Mouse (Mus musculus) CH12.LX (cell line): ENCODE data around the gene Fam161b. TPM values are rescaled to one million over a fixed set of nuclear protein-coding genes. Genes with fewer than 3 reads are reported as not detected.
"Not testable (repeated sequence)": the region's sequence is repeated elsewhere in the genome, so short reads cannot be mapped to it uniquely, and the experiment has no call there.

Source experiments
- DNase-seq: peaks from one replicate; pipeline ENCODE4 v3.0.0-alpha.2; 2013; ENCODE audit errors: extremely low read depth
- H3K27ac ChIP-seq: 2 replicates; pipeline ENCODE4 v1.5.1; 2012; ENCODE audit warnings: low read depth, mild to moderate bottlenecking, control low read depth, moderate library complexity; ENCODE audit not compliant: insufficient read depth
- H3K27me3 ChIP-seq: replicated peaks from 2 replicates; pipeline ENCODE3; 2012; ENCODE audit warnings: inconsistent platforms
- H3K36me3 ChIP-seq, 2 experiments: replicated peaks in 1 of 2; 2 replicates each; pipeline versions ENCODE3 to v1.6.1; 2012; ENCODE audit warnings: inconsistent platforms in 1 of 2, low read length in 1 of 2, mild to moderate bottlenecking in 1 of 2, mixed read lengths in 1 of 2, moderate library complexity in 1 of 2; ENCODE audit not compliant: control insufficient read depth in 1 of 2, insufficient read depth in 1 of 2
- H3K4me1 ChIP-seq, 2 experiments: 2 replicates each; pipeline ENCODE4 v1.6.1; 2012; ENCODE audit warnings: inconsistent platforms in 1 of 2, moderate library complexity in 1 of 2; ENCODE audit not compliant: insufficient read depth in 2 of 2, control insufficient read depth in 1 of 2
- H3K4me2 ChIP-seq: 2 replicates; pipeline ENCODE4 v1.6.1; 2012; ENCODE audit warnings: low read depth, mild to moderate bottlenecking, control low read depth; ENCODE audit not compliant: poor library complexity, insufficient read depth, severe bottlenecking
- H3K4me3 ChIP-seq, 3 experiments: fragments of 150-350 bp in 1 of 3; sonication (generic) in 1 of 3; replicated peaks in 1 of 3; 2 replicates each; pipeline versions ENCODE3 to v1.5.1; 2011 to 2012; ENCODE audit warnings: low read depth in 2 of 3, low read length in 2 of 3, mild to moderate bottlenecking in 2 of 3, moderate library complexity in 2 of 3, control low read depth in 1 of 3, improper control_type of control experiment in 1 of 3, inconsistent platforms in 1 of 3, mixed read lengths in 1 of 3; ENCODE audit not compliant: poor library complexity in 1 of 3
- H3K79me2 ChIP-seq: replicated peaks from 2 replicates; pipeline ENCODE4 v1.6.1; 2012; ENCODE audit warnings: mild to moderate bottlenecking, moderate library complexity; ENCODE audit not compliant: control insufficient read depth, poor library complexity, insufficient read depth, severe bottlenecking; ENCODE audit errors: extremely low read depth
- H3K9ac ChIP-seq: 2 replicates; pipeline ENCODE4 v1.6.1; 2012; ENCODE audit warnings: low read depth, mild to moderate bottlenecking, control low read depth, moderate library complexity; ENCODE audit not compliant: insufficient read depth
- H3K9me3 ChIP-seq: replicated peaks from 2 replicates; pipeline ENCODE3; 2012; ENCODE audit warnings: low read length, inconsistent platforms, mixed read lengths
- ETS1 ChIP-seq: conservative IDR thresholded peaks from 2 replicates; pipeline ENCODE4 v1.6.1; 2012; ENCODE audit warnings: low read depth, mild to moderate bottlenecking, inconsistent platforms, low read length, improper control_type of control experiment, moderate library complexity
- JUN ChIP-seq: IDR thresholded peaks from 2 replicates; pipeline ENCODE4 v1.6.1; 2011; ENCODE audit warnings: low read depth, mild to moderate bottlenecking, low read length, improper control_type of control experiment, moderate library complexity; ENCODE audit not compliant: insufficient read depth
- KAT2A ChIP-seq: IDR thresholded peaks from 2 replicates; pipeline ENCODE4 v1.6.1; 2012; ENCODE audit warnings: low read length, improper control_type of control experiment, inconsistent platforms; ENCODE audit not compliant: insufficient replicate concordance
- MAX ChIP-seq: IDR thresholded peaks from 2 replicates; pipeline ENCODE4 v1.6.1; 2011; ENCODE audit warnings: low read length, improper control_type of control experiment
- MAZ ChIP-seq: IDR thresholded peaks from 2 replicates; pipeline ENCODE4 v1.6.1; 2012; ENCODE audit warnings: low read depth, mild to moderate bottlenecking, inconsistent platforms, low read length, improper control_type of control experiment, moderate library complexity
- MXI1 ChIP-seq: IDR thresholded peaks from 2 replicates; pipeline ENCODE4 v1.6.1; 2011; ENCODE audit warnings: mild to moderate bottlenecking, low read depth, low read length, improper control_type of control experiment
- SIN3A ChIP-seq: IDR thresholded peaks from 2 replicates; pipeline ENCODE4 v1.6.1; 2012; ENCODE audit warnings: low read length, improper control_type of control experiment, inconsistent platforms
- TBP ChIP-seq: conservative IDR thresholded peaks from 2 replicates; pipeline ENCODE4 v1.6.1; 2011; ENCODE audit warnings: low read depth, low read length, improper control_type of control experiment
- TCF12 ChIP-seq: IDR thresholded peaks from 2 replicates; pipeline ENCODE4 v1.6.1; 2014; ENCODE audit warnings: low read depth, mild to moderate bottlenecking, inconsistent platforms, low read length, improper control_type of control experiment
- UBTF ChIP-seq: IDR thresholded peaks from 2 replicates; pipeline ENCODE4 v1.6.1; 2012; ENCODE audit warnings: low read depth, mild to moderate bottlenecking, inconsistent platforms, low read length, improper control_type of control experiment, moderate library complexity
- ZKSCAN1 ChIP-seq: IDR thresholded peaks from 2 replicates; pipeline ENCODE4 v1.6.1; 2012; ENCODE audit warnings: low read depth, inconsistent platforms, low read length, improper control_type of control experiment, borderline replicate concordance
- ZNF384 ChIP-seq: IDR thresholded peaks from 2 replicates; pipeline ENCODE4 v1.6.1; 2012; ENCODE audit warnings: low read depth, low read length, improper control_type of control experiment, inconsistent platforms
- dilution Hi-C: fragments of 300-500 bp; cut with MboI; formaldehyde crosslinking; loops from 2 replicates; pipeline ENCODE4 v1.14.3; 2020; ENCODE audit warnings: low sequenced_read_pairs; ENCODE audit not compliant: extremely low pct_unique_long_range_greater_than_20kb, extremely low pct_ligation_motif_present
- in situ Hi-C: fragments of 300-500 bp; cut with MboI; formaldehyde crosslinking; loops from 3 replicates; pipeline ENCODE4 v1.14.3; 2019; ENCODE audit warnings: low sequenced_read_pairs, low pct_ligation_motif_present, low pct_unique_long_range_greater_than_20kb, mixed read lengths
- polyA plus RNA-seq: library from polyadenylated mRNA; unstranded; fragments of >175 nt; gene quantifications from 2 replicates; pipeline ENCODE4 v1.2.1, GENCODE M21; 2012; ENCODE audit warnings: low read depth; ENCODE audit not compliant: insufficient read length
- total RNA-seq, 2 experiments: library from RNA; depleted of rRNA; stranded (reverse); fragments of 300-350 nt in 1 of 2; fragments of >200 nt in 1 of 2; gene quantifications; 2 replicates each; pipeline ENCODE4 v1.2.3; 2012 to 2014

The Fam161b gene
- total and polyA plus RNA-seq, 3 experiments: 0.80 to 0.98 (median 0.87) TPM

- H3K36me3 ChIP-seq: peaks cover 14 to 33% of the 10 kb centered on the region in 2 experiments
- H3K9ac ChIP-seq: no peak overlapping the region
- no peak overlapping the region for H3K27ac ChIP-seq
- H3K27me3 ChIP-seq: no peaks in the 10 kb centered on the region
- H3K9me3 ChIP-seq: no peaks in the 10 kb centered on the region
- no peak for DNase-seq
- H3K4me1 ChIP-seq: peaks cover 4 to 26% of the 10 kb centered on the region in 2 experiments; a peak in 3 of 4 replicates
- in situ Hi-C loops (no loop called here), dilution Hi-C loops (no loop called here)
- H3K4me2 ChIP-seq: no peak overlapping the region
- peaks cover 21% of the 10 kb centered on the region for H3K79me2 ChIP-seq
- H3K4me3 ChIP-seq: no peak overlapping the region
- TF ChIP-seq TCF12: no peak
- TF ChIP-seq MAZ: no peak
- TF ChIP-seq ETS1: no peak
- no peak for TF ChIP-seq ZNF384
- TF ChIP-seq KAT2A: no peak
- TF ChIP-seq SIN3A: no peak
- TF ChIP-seq TBP: no peak
These were observed 2.7 kb upstream of the Fam161b start for GRCm38 (mm10) chr12:84364291-84364690.

- no peak overlapping the region for H3K27ac ChIP-seq
- peak overlapping the region; percentile 81 for H3K4me2 ChIP-seq
- peak overlapping the region in 2 of 3 experiments; percentile 89 to 100 for H3K4me3 ChIP-seq
- H3K9me3 ChIP-seq: no peaks in the 10 kb centered on the region
- dilution Hi-C loops: no loop called here
- peaks cover 4 to 26% of the 10 kb centered on the region in 2 experiments; a peak in 3 of 4 replicates for H3K4me1 ChIP-seq
- no peak overlapping the region; the same call in 1 of the 2 replicates for H3K9ac ChIP-seq
- in situ Hi-C loops: no loop called here
- H3K79me2 ChIP-seq: peaks cover 21% of the 10 kb centered on the region
- peaks cover 4 to 19% of the 10 kb centered on the region in 2 experiments for H3K36me3 ChIP-seq
- H3K27me3 ChIP-seq: no peaks in the 10 kb centered on the region
- TF ChIP-seq JUN (no peak), ZKSCAN1 (no peak), ZNF384 (no peak), MAZ (no peak), MAX (no peak), UBTF (no peak), MXI1 (no peak), KAT2A (no peak)
- TF ChIP-seq, all 38 proteins: peak for 0
- no peak for DNase-seq
These were observed 1.2 kb upstream of the Fam161b start for GRCm38 (mm10) chr12:84362872-84363271.

- dilution Hi-C loops, H3K9me3 ChIP-seq, H3K9ac ChIP-seq, H3K79me2 ChIP-seq, H3K27ac ChIP-seq, H3K4me3 ChIP-seq, DNase-seq, H3K27me3 ChIP-seq, in situ Hi-C loops, H3K4me2 ChIP-seq: not testable (repeated sequence)
- peaks cover 0 to 27% of the 10 kb centered on the region in 2 experiments for H3K36me3 ChIP-seq
- H3K4me1 ChIP-seq: peaks cover 4 to 21% of the 10 kb centered on the region in 2 experiments; a peak in 3 of 4 replicates
These were observed 2.9 kb downstream of the Fam161b start for GRCm38 (mm10) chr12:84358699-84359098.
